Mouse (Mus musculus) mature B cell (primary cell): ENCODE data around the gene Lrrc3c.
"Not testable (repeated sequence)": the region's sequence is repeated elsewhere in the genome, so short reads cannot be mapped to it uniquely, and the experiment has no call there.

Experiments
- in situ Hi-C: fragments of 300-500 bp; cut with MboI; formaldehyde crosslinking; loops from 2 replicates; pipeline ENCODE4 v1.14.3; 2019

Gene Lrrc3c

GRCm38 (mm10) chr11:98586087-98586891, 11.8 kb upstream of the Lrrc3c start:
- in situ Hi-C loops = no loop called here

- in situ Hi-C loops = no loop called here
Measured at GRCm38 (mm10) chr11:98586892-98587563, 11.1 kb upstream of the Lrrc3c start, which contains the start of gene Ormdl3. Gene Ormdl3, minus strand, starts transcription at chr11:98587368.

GRCm38 (mm10) chr11:98587684-98588546, 10.2 kb upstream of the Lrrc3c start:
- in situ Hi-C loops = no loop called here

- in situ Hi-C loops = no loop called here
Measured at GRCm38 (mm10) chr11:98588833-98589281, 9.2 kb upstream of the Lrrc3c start.

DNA sequence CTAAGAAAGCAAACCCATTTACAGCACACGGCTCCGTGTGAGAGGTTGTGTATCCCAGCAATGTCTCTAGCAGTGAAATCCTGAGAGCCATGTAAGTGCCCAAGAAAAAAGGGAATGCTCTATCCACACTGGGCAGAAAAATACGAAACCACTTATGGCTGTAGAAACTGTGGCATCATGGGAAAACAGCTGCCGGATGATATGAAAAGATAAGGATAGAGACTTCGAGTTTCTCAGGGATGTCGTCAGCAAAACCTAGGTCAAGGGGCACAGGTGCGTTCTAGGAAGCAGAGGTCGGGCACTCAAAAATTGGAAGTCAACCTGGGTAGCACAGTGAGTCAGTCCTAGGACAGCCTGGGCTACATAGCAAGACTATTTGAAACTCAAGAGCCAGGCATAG, 8.8 kb upstream of the Lrrc3c start:
- in situ Hi-C loops = no loop called here

DNA sequence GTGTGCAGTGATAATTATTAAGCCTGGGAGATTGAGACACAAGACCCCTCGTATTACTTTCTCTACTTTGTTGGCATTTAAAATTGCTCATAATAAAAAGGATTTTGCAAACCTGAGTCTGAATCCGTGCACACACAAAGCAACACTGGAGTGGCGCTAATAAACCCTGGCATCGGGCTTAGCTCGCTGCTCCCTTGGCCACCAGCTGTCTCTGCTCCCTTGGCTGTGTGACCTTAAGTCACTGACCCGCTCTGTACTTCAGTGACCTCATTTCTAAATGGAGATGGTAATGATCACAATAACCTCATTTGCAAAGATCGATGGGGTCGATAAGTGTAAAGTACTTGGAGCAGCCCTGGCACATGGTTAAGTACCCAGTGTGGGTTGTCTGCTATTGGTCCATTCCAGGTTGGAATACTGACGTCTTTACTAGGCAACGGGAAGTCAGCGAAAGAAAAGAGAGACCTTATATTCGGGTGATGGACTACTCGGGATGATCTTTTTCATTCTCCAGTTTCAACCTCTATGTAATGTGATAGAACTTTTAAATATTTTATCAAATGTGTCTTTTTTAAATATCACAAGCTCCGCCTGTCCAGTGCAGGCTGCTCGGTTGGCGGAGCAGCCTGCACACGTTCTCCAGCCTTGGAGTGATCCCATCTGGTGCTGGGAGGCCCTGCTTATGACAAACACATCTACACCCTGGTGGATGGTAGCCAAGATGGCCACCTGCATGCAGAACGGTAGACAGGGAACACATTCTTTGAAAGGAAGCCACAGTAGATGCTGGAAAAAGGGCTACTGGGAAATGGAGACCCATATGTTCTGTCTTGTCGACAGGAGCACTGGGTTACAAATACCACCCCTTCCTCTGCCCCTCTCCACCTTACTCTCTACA, 7.3 kb upstream of the Lrrc3c start:
- in situ Hi-C loops = no loop called here

- in situ Hi-C loops = no loop called here
Measured at GRCm38 (mm10) chr11:98595021-98595420, 3.1 kb upstream of the Lrrc3c start.

GRCm38 (mm10) chr11:98595473-98595872, 2.6 kb upstream of the Lrrc3c start:
- in situ Hi-C loops = no loop called here

DNA sequence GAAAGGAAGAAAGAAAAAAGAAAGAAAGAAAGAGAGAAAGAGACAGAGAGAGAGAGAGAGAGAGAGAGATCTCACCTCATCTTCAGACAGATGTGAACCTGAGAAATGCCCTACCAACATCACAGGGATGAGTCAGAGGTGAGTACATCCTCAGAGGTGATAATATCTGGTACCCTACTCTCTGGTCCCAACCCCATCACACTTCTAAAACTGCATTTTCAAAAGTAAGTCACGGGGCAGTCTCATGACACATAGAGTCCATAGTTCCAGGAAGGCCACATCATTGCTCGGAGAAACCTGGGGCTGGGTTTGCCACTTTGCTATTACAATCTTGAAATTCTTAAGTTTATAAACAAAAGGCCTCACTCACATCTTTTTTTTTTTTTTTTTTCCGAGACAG, 2.1 kb upstream of the Lrrc3c start:
- in situ Hi-C loops = no loop called here

DNA sequence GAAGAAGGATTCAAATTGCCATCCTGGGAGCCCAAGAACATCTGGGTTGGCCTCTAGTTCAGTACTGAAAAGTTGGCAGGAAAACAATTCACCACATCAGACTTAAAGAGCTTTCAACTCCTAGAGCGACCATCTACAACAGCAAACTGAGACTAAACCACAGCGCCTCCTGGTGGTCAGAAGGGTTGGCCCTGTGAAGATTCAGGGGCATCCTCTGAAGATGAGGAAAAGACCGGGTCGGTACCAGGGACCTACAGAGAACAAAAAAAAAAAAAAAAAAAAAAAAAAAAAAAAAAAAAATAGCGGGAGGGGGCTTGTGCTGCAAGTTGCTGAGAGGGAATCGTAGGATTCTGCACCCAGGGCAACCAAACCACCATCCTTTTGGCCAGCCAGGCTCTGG, 728 bp upstream of the Lrrc3c start:
- in situ Hi-C loops = no loop called here

DNA sequence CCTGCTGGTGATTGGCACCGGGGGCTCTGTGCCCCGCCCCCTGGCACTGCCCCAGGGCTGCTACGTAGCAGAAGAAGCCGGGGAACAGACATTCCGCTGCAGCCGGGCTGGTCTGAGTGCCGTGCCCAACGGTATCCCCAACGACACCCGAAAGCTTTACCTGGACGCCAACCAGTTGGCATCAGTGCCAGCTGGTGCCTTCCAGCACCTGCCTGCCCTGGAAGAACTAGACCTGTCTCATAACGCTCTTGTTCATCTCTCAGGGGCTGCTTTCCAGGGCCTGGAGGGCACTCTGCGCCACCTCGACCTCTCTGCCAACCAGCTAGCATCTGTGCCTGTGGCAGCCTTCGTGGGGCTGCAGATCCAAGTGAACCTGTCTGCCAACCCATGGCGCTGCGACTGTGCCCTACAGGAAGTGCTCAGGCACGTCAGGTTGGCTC, 780 bp downstream of the Lrrc3c start:
- in situ Hi-C loops = no loop called here

DNA sequence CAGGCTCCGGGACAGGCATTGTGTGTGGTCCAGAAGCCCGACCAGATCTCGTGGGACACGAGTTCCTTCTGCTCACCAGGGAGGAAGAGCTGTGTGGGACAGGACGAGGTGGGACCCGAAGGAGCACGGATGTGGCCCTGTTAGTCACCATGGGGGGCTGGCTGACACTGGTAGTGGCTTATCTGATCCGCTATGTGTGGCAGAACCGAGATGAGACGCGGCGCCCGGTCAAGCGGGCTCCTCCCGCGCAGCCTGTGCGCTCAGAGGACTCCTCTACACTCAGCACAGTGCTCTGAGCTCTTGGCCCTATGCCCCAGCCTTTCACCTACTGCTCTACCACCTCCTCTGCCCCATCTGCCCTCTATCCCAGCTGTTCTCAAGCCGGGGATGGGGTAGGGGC, 1.2 kb downstream of the Lrrc3c start:
- in situ Hi-C loops = no loop called here

DNA sequence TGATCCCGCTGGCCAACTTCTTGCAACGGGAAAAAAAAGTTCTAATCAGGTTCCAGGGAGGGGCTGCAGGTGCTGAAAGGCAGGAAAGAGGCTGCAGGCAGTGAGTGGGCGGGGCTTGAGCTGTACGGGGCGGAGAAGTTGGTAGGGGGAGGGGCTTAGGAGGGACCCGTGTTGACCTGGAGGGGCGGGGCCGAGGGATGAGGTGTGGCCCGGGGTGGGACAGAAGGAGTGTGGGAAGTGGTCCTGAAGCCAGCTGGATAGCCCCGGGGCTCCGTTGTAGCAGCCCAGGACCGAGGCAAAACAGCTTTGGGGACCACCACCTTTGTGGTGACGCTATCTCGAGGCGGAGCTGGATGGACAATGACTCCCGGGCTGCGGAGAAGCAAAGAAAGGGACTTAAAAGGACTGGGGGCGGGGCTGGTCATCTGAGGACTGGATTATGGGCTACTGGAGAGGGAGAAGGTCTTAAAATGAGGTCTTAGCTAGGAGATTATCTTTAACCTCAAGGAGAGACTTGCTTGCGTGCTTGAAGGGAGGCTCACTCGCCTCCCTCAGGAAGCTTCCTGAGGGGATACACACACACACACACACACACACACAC, 4.1 kb downstream of the Lrrc3c start:
- in situ Hi-C loops = no loop called here

DNA sequence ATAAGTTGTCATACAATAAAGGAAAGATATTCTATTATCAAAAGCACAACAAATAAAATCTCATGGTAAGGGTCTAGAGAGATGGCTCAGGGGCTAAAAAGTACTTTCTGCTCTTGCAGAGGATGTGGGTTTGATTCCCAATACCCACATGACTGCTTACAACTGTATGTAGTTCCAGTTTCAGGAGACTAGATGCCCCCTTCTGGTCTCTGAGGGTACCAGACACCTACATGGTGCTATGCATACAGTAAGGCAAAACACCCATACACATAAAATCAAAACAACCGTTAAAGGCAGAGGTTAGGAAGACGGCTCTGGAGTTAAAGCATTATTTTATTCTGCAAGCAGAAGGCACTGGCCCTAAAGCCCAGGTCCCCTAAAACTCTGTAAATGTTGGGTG, 5.9 kb downstream of the Lrrc3c start:
- in situ Hi-C loops = no loop called here

- in situ Hi-C loops = not testable (repeated sequence)
Measured at GRCm38 (mm10) chr11:98604911-98605310, 6.8 kb downstream of the Lrrc3c start.

GRCm38 (mm10) chr11:98606763-98607162, 8.7 kb downstream of the Lrrc3c start:
- in situ Hi-C loops = no loop called here

GRCm38 (mm10) chr11:98620791-98621190, 22.7 kb downstream of the Lrrc3c start:
- in situ Hi-C loops = no loop called here

- in situ Hi-C loops = not testable (repeated sequence)
Measured at GRCm38 (mm10) chr11:98623981-98624380, 25.9 kb downstream of the Lrrc3c start.

DNA sequence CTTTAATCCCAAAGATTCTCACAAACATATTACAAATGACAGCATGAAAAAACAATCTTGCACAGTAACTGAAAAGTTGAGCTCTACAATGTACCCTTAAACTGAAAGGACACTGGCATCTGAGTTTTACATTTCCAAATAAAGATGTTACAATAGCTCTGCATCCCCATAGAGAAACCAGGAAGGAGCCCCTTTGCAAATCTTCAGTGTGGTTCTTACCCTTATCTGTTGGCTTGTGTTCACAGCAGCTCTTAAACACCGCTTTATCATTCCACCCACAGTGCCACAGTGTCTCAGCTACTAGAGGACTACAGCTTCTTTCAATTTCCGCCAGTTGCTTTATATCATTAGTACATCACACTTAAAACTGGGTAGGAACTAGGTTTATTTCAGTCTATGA, 26.3 kb downstream of the Lrrc3c start:
- in situ Hi-C loops = not testable (repeated sequence)

- in situ Hi-C loops = no loop called here
Measured at GRCm38 (mm10) chr11:98625611-98626410, 27.7 kb downstream of the Lrrc3c start, which contains the start of the genes Gm12355 and Gsdma3. Gene Gm12355, minus strand, starts transcription at chr11:98625661. Gene Gsdma3, plus strand, starts transcription at chr11:98626360.
